Mouse (Mus musculus) brown adipose tissue, adult 24 weeks (tissue): ENCODE measurements at regions not wholly inside any gene's neighbourhood (a gene's known extent, or its start where the extent isn't known, plus 50 kb on each side); places are given as distances from the start of the nearest gene placed in this dataset.

Experiments used
- H3K27ac ChIP-seq: fragments of 200-500 bp; replicated peaks from 2 replicates; pipeline ENCODE4 v1.5.1; 2012; ENCODE audit warnings: low read depth, mild to moderate bottlenecking, low read length
- H3K4me1 ChIP-seq: fragments of 200-500 bp; 2 replicates; pipeline ENCODE4 v1.6.1; 2012; ENCODE audit warnings: low read length, mixed read lengths; ENCODE audit not compliant: control insufficient read depth, insufficient read depth, insufficient read length
- H3K4me3 ChIP-seq: fragments of 200-500 bp; 2 replicates; pipeline ENCODE4 v1.5.1; 2012; ENCODE audit warnings: low read depth, mild to moderate bottlenecking, low read length, moderate library complexity; ENCODE audit not compliant: insufficient read depth

GRCm38 (mm10) chr4:64546386-64546785 lies 499.6 kb upstream of the Tnc start:
- Histone ChIP-seq H3K27ac (no peak overlapping the region), H3K4me3 (no peak overlapping the region), H3K4me1 (no peaks in the 10 kb centered on the region)

DNA sequence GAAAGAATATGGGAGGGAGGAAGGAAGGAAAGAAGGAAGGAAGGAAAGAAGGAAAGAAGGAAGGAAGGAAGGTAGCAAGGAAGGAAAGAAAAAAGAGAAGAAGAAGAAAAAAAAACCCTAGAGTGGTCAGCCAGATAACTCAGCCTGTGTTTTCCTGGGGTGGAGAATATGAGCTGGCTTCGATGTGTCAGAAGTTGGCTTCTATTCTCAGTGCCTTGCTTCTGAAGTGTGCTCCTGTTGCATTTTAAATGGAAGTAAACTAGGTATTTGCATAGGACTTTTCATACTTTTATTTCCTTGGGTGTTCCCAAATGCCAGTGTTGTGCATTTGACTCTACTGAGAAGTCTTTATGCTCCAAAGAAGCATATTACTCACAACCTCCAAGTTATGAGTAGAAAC lies 515.7 kb upstream of the Tnc start:
- no peak overlapping the region for H3K4me3 ChIP-seq
- H3K27ac ChIP-seq = no peak overlapping the region
- H3K4me1 ChIP-seq = no peaks in the 10 kb centered on the region

DNA sequence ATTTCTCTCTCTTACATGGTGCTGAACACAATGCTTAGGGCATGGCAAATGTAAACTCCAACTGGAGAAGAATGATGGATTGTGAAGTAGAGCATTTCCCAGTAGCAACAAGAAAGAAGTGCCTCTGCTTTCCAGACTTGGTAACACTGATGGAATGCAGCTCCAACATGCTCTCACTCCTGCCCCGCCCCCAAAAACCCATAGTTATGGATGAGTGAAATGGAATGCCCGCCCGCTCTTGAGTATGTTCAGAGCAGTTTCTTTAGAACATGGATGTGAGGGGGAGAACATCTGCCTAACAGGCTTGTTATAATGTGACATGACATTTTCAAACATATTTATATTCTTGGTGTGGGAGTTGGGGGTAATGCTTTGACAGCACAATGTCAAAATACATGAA lies 517.2 kb upstream of the Tnc start:
- Histone ChIP-seq H3K27ac (no peak overlapping the region), H3K4me1 (no peaks in the 10 kb centered on the region), H3K4me3 (no peak overlapping the region)

- Histone ChIP-seq H3K4me1 (no peaks in the 10 kb centered on the region), H3K4me3 (no peak overlapping the region)
These were observed 523.9 kb upstream of the Tnc start for GRCm38 (mm10) chr4:64570666-64571065.

GRCm38 (mm10) chr4:64575901-64576300 lies 529.1 kb upstream of the Tnc start:
- H3K4me1 ChIP-seq = no peaks in the 10 kb centered on the region
- no peak overlapping the region for H3K27ac ChIP-seq
- H3K4me3 ChIP-seq = no peak overlapping the region

More at GRCm38 (mm10) chr4:64570666-64571065, 523.9 kb upstream of the Tnc start:
- H3K27ac ChIP-seq = no peak overlapping the region

GRCm38 (mm10) chr4:64595014-64595599 lies 528.9 kb upstream of the Pappa start:
- Histone ChIP-seq H3K27ac (peak overlapping the region; percentile 31), H3K4me1 (no peaks in the 10 kb centered on the region), H3K4me3 (no peak overlapping the region)

GRCm38 (mm10) chr4:64598465-64598864 lies 525.5 kb upstream of the Pappa start:
- Histone ChIP-seq H3K4me1 (no peaks in the 10 kb centered on the region), H3K4me3 (no peak overlapping the region), H3K27ac (no peak overlapping the region)

- no peak overlapping the region for H3K27ac ChIP-seq
- H3K4me1 ChIP-seq = no peaks in the 10 kb centered on the region
- no peak overlapping the region for H3K4me3 ChIP-seq
These were observed 524.8 kb upstream of the Pappa start for GRCm38 (mm10) chr4:64599222-64599621.

- Histone ChIP-seq H3K4me3 (no peak overlapping the region), H3K4me1 (no peaks in the 10 kb centered on the region), H3K27ac (no peak overlapping the region)
These were observed 501.2 kb upstream of the Pappa start for GRCm38 (mm10) chr4:64622771-64623170.

- no peaks in the 10 kb centered on the region for H3K4me1 ChIP-seq
- H3K27ac ChIP-seq = no peak overlapping the region
- no peak overlapping the region for H3K4me3 ChIP-seq
These were observed 491.8 kb upstream of the Pappa start for GRCm38 (mm10) chr4:64632189-64632588.

GRCm38 (mm10) chr4:64635256-64635962 lies 488.6 kb upstream of the Pappa start:
- Histone ChIP-seq H3K4me3 (no peak overlapping the region), H3K4me1 (no peaks in the 10 kb centered on the region), H3K27ac (no peak overlapping the region)

DNA sequence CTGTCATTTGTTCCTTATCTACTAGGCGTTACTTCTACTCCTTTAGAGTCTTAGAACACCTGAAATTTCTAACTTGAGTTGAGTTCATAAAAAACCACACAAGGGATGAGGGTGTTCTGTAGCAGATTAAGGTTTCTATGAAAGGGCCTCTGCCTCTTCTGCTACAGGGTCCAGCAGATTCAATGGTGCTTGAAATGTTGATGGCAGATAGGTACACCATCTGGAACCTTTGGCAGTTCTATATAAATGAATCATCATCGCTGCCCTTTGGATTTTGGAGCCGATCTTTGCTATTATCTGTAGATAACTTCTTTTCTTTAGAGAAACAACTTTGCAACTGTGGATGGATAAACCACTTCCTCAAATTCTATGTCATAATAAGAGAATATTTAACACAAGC lies 483.9 kb upstream of the Pappa start:
- no peaks in the 10 kb centered on the region for H3K4me1 ChIP-seq
- H3K27ac ChIP-seq = no peak overlapping the region
- no peak overlapping the region for H3K4me3 ChIP-seq

DNA sequence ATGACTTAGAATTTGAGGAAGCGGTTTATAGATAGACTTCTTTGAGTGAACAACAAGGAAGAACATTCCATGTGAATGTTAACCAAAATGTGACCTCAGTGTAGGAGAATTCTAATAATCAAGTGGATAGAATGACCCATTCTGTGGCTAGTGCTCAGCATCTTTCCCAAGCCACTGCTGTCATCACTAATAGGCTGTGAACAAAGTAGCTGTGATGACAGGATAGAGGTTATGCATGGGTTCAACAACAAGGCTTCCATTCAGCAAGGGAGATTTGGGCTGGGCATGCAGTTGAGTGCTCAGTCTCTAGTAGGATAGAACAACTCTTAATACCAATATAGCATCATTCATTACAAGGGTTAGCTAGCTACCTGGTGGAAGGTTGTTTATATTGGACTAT lies 483.0 kb upstream of the Pappa start:
- no peaks in the 10 kb centered on the region for H3K4me1 ChIP-seq
- no peak overlapping the region for H3K4me3 ChIP-seq
- H3K27ac ChIP-seq = no peak overlapping the region

- Histone ChIP-seq H3K4me1 (no peaks in the 10 kb centered on the region), H3K4me3 (no peak overlapping the region), H3K27ac (no peak overlapping the region)
These were observed 478.8 kb upstream of the Pappa start for GRCm38 (mm10) chr4:64645141-64645540.

DNA sequence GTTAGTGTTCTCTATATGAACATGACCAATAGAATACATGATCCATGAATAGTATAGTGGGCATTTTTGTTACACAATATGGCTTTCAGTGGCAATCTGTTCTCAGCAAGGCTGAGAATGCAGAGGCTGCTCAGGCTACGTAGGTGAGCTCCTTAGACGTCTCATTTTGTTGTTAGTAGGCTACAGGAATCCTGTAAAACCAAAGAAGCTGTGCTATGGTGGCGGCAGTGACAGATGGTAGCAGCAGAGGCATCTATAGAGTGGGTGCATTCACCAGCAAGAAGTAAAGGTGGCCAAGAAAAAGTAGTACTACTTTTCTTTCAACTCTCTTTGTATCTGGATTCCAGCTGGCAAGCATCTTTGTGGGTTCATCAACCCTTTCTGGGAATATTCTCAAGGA lies 469.8 kb upstream of the Pappa start:
- Histone ChIP-seq H3K4me1 (no peaks in the 10 kb centered on the region), H3K4me3 (no peak overlapping the region), H3K27ac (no peak overlapping the region)

DNA sequence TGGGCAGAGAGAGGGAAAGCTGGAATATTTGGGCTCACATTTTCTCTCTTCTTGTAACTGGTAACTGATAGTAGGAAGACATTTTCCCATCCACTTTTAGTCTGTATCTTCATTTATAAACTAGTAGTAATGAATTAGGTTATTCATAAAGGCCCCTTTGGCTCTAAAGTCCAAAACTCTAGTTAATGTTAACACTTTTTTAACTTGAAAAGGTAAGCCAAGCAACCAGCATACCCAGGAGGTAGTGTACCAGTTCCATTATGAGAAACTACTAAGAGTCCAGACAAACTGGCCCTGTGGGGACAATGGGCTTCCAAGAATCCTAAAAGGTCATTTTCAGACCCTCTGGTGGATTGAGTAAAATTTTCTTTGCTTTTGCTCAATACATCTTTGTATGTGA lies 468.4 kb upstream of the Pappa start:
- Histone ChIP-seq H3K27ac (no peak overlapping the region), H3K4me3 (no peak overlapping the region), H3K4me1 (no peaks in the 10 kb centered on the region)
